Mouse (Mus musculus) liver, postnatal 0 days (tissue): ENCODE data around the gene C130073F10Rik.
"Not testable (repeated sequence)": the region's sequence is repeated elsewhere in the genome, so short reads cannot be mapped to it uniquely, and the experiment has no call there.

Experiments
- CTCF ChIP-seq: sonication (generic); IDR thresholded peaks from 2 replicates; pipeline ENCODE4 v1.5.1; 2016; ENCODE audit warnings: antibody characterized with exemption, low read depth
- EP300 ChIP-seq: IDR thresholded peaks from 2 replicates; pipeline ENCODE4 v1.6.1; 2016; ENCODE audit warnings: antibody characterized with exemption, low read depth, mild to moderate bottlenecking

GRCm38 (mm10) chr4:101908821-101909220 lies 15.2 kb upstream of the C130073F10Rik start, which contains the start of gene Gm12800:
- TF ChIP-seq CTCF, EP300: not testable (repeated sequence)
